Mouse (Mus musculus): Measurements from ENCODE around the gene Lpp.

DNA sequence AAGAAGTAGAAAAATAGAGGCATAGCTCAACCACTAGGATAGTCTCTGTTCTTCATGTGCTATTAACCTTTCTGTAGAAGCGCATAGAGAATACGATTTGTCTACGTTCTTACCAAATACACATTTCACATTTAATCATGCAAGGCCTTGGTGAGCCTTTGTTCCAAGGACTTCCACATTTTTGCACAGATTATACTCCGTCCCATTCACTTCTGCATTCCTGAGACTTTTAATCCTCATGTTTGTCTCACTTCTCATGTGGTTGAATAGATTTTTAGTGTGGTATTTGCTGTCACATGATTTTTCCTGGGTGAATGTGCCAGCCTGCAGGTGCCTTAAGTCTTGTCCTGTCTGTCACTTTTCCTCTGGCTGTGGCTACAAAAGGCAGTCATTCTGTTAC, 586.1 kb downstream of the Lpp start:
- TF ChIP-seq TAL1 (conservative IDR thresholded peaks at IDR 0.05; ENCODE audit: low read depth, low read length) (no peak), GATA1 (IDR thresholded peaks at IDR 0.05; ENCODE audit: borderline replicate concordance, low read length) (no peak), CTCF (IDR thresholded peaks at IDR 0.05; ENCODE audit: low read depth, low read length) (no peak), POLR2AphosphoS5 (IDR thresholded peaks at IDR 0.05; ENCODE audit: insufficient replicate concordance, low read depth, low read length) (no peak)
